Mouse (Mus musculus): Measurements from ENCODE around the gene Chaf1b. TPM values are rescaled to one million over a fixed set of nuclear protein-coding genes. Genes with fewer than 3 reads are reported as not detected.

The Chaf1b gene
- polyA plus RNA-seq, 1 experiment from 2014 or later: 51.8 TPM

GRCm38 (mm10) chr16:93917712-93918678, 34.3 kb downstream of the Chaf1b start:
- ATAC-seq (ENCODE audit: low read depth) (peak; percentile 59), DNase-seq (ENCODE audit: low spot score) (peak; percentile 80)
- Histone ChIP-seq H3K9me3 (ENCODE audit: control insufficient read depth, low read length) (no peaks in the 10 kb centered on the region), H3K4me1 (ENCODE audit: control insufficient read depth, insufficient read depth, low read length) (0 out of 2 replicates have a peak, but pooled peaks cover 3% of the 10 kb centered on the region), H3K36me3 (ENCODE audit: control insufficient read depth, insufficient read depth, low read length) (no peaks in the 10 kb centered on the region), H3K9ac (ENCODE audit: low read depth, low read length) (no peak overlapping the region), H3K27ac (replicated peaks; ENCODE audit: low read depth, low read length) (no peak overlapping the region), H3K27me3 (replicated peaks; ENCODE audit: control insufficient read depth, insufficient read depth, low read length) (no peaks in the 10 kb centered on the region), H3K4me3 (ENCODE audit: low read depth, low read length) (no peak overlapping the region), H3K4me2 (ENCODE audit: low read depth, low read length) (peak overlapping the region; percentile 41)
- 44% methylated on average over 14 of the region's 22 CpGs for WGBS

DNA sequence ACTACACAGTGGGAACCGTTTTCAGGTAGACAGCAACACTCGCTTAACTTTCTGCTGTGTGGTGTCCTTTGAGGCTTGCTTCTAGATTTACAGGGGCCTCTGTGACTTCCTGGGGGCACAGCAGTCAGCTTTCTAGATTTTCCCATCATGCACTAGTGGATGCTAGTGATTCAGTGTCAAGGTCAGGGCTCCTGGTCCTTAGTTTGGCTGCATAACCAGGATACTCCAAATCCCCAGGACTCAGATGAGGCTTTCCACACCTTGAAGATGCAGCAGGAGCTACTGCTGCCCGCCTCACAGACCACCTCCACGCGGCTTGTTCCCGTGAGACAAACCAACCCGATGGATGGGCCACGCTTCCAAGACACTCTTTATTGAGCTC, 35.0 kb downstream of the Chaf1b start:
- no peak for DNase-seq (ENCODE audit: low spot score)
- Histone ChIP-seq H3K9me3 (ENCODE audit: control insufficient read depth, low read length) (no peaks in the 10 kb centered on the region), H3K27me3 (replicated peaks; ENCODE audit: control insufficient read depth, insufficient read depth, low read length) (no peaks in the 10 kb centered on the region), H3K36me3 (ENCODE audit: control insufficient read depth, insufficient read depth, low read length) (no peaks in the 10 kb centered on the region), H3K4me3 (ENCODE audit: low read depth, low read length) (no peak overlapping the region), H3K4me2 (ENCODE audit: low read depth, low read length) (peak overlapping the region; percentile 41), H3K9ac (ENCODE audit: low read depth, low read length) (no peak overlapping the region), H3K27ac (replicated peaks; ENCODE audit: low read depth, low read length) (no peak overlapping the region), H3K4me1 (ENCODE audit: control insufficient read depth, insufficient read depth, low read length) (0 out of 2 replicates have a peak, but pooled peaks cover 3% of the 10 kb centered on the region)
- WGBS: 70% methylated on average over 7 of the region's 8 CpGs
- ATAC-seq (ENCODE audit: low read depth): no peak

DNA sequence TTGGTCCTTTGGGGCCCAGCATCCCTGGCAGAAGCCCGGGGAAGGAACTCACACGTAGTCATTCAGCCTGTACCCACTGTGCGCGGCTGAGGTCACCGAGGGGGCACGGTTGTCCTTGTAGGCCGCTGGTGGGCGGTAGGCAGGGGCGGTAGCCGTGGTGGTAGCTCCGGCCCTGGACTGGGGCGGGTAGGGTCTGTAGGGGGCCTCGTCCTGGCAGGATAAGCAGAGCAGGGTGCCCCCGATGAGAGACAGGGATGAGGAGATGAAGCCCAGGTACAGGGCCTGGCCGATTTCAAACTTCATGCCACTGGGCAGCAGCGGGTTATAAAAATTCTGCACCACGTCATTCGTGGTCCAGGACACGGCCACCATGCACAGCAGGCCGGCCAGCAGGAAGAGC, 35.5 kb downstream of the Chaf1b start:
- Histone ChIP-seq H3K9ac (ENCODE audit: low read depth, low read length) (no peak overlapping the region), H3K4me2 (ENCODE audit: low read depth, low read length) (no peak overlapping the region), H3K4me1 (ENCODE audit: control insufficient read depth, insufficient read depth, low read length) (0 out of 2 replicates have a peak, but pooled peaks cover under 1% of the 10 kb centered on the region), H3K36me3 (ENCODE audit: control insufficient read depth, insufficient read depth, low read length) (no peaks in the 10 kb centered on the region), H3K27ac (replicated peaks; ENCODE audit: low read depth, low read length) (no peak overlapping the region), H3K27me3 (replicated peaks; ENCODE audit: control insufficient read depth, insufficient read depth, low read length) (no peaks in the 10 kb centered on the region), H3K9me3 (ENCODE audit: control insufficient read depth, low read length) (no peaks in the 10 kb centered on the region), H3K4me3 (ENCODE audit: low read depth, low read length) (no peak overlapping the region)
- 74% methylated on average over 19 of the region's 20 CpGs for WGBS
- no peak for ATAC-seq (ENCODE audit: low read depth)
- DNase-seq (ENCODE audit: low spot score): no peak

DNA sequence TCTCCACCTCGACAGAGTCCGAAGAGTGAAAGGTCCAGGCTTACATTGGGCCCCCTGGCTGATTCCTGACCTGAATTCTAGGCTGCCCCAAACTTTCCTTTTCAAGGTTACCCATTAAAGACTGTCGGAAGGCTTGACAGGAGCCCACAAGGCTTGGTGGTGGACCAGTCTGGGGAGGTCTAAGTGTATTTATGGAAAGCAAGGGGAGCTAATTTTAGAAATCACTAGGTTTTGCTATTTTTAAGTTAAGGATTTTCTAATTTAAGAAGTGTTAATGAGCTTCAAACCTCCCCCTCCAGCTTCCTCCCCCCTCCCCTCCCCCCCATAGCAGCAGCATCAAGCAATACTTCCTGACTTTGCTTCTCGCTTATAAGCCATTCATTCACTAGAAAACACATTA, 37.0 kb downstream of the Chaf1b start:
- ATAC-seq (ENCODE audit: low read depth): no peak
- H3K36me3 ChIP-seq (ENCODE audit: control insufficient read depth, insufficient read depth, low read length): no peaks in the 10 kb centered on the region
- no peak overlapping the region for H3K4me3 ChIP-seq (ENCODE audit: low read depth, low read length)

GRCm38 (mm10) chr16:93922835-93923389, 39.2 kb downstream of the Chaf1b start:
- ATAC-seq (ENCODE audit: low read depth) (no peak), DNase-seq (ENCODE audit: low spot score) (no peak)
- no peak overlapping the region for H3K27ac ChIP-seq (replicated peaks; ENCODE audit: low read depth, low read length)
- no peaks in the 10 kb centered on the region for H3K9me3 ChIP-seq (ENCODE audit: control insufficient read depth, low read length)
- H3K4me3 ChIP-seq (ENCODE audit: low read depth, low read length): no peak overlapping the region
- no peak overlapping the region for H3K9ac ChIP-seq (ENCODE audit: low read depth, low read length)
- H3K4me1 ChIP-seq (ENCODE audit: control insufficient read depth, insufficient read depth, low read length): no peaks in the 10 kb centered on the region
- H3K4me2 ChIP-seq (ENCODE audit: low read depth, low read length): no peak overlapping the region
- 71% methylated on average over 5 of the region's 5 CpGs for WGBS
- no peaks in the 10 kb centered on the region for H3K36me3 ChIP-seq (ENCODE audit: control insufficient read depth, insufficient read depth, low read length)
- H3K27me3 ChIP-seq (replicated peaks; ENCODE audit: control insufficient read depth, insufficient read depth, low read length): no peaks in the 10 kb centered on the region

More for the DNA sequence above, 37.0 kb downstream of the Chaf1b start:
- Histone ChIP-seq H3K9ac (ENCODE audit: low read depth, low read length) (no peak overlapping the region), H3K27ac (replicated peaks; ENCODE audit: low read depth, low read length) (no peak overlapping the region), H3K9me3 (ENCODE audit: control insufficient read depth, low read length) (no peaks in the 10 kb centered on the region), H3K4me2 (ENCODE audit: low read depth, low read length) (no peak overlapping the region), H3K4me1 (ENCODE audit: control insufficient read depth, insufficient read depth, low read length) (no peaks in the 10 kb centered on the region), H3K27me3 (replicated peaks; ENCODE audit: control insufficient read depth, insufficient read depth, low read length) (no peaks in the 10 kb centered on the region)
- 57% methylated on average over 4 of the region's 4 CpGs for WGBS
- no peak for DNase-seq (ENCODE audit: low spot score)

DNA sequence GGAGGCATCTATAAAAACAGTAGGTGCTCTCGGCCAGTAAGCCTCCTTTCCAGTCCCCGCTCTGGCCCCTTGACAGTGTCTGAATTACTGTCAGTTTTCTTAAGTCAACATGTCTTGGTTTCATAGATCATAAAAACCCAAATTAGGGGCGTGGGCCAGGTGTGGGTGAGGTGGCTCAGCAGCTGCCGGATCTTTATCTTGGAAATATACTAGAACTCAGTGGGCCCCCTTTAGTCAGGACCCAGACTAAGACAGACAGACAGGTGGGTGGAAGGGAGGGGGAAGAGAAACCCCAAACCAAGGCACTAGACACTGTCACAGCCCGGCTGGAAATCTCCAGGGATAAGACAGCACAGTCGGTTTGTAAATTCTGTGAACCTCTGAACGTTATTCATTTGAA, 40.1 kb downstream of the Chaf1b start:
- no peak for ATAC-seq (ENCODE audit: low read depth)
- 65% methylated on average over 7 of the region's 7 CpGs for WGBS
- no peaks in the 10 kb centered on the region for H3K36me3 ChIP-seq (ENCODE audit: control insufficient read depth, insufficient read depth, low read length)

GRCm38 (mm10) chr16:93925684-93926247, 42.1 kb downstream of the Chaf1b start:
- no peak overlapping the region for H3K4me2 ChIP-seq (ENCODE audit: low read depth, low read length)
- H3K4me3 ChIP-seq (ENCODE audit: low read depth, low read length): no peak overlapping the region
- DNase-seq (ENCODE audit: low spot score) (no peak), ATAC-seq (ENCODE audit: low read depth) (no peak)
- H3K36me3 ChIP-seq (ENCODE audit: control insufficient read depth, insufficient read depth, low read length): no peaks in the 10 kb centered on the region
- no peaks in the 10 kb centered on the region for H3K27me3 ChIP-seq (replicated peaks; ENCODE audit: control insufficient read depth, insufficient read depth, low read length)
- WGBS: 69% methylated on average over 8 of the region's 8 CpGs
- no peaks in the 10 kb centered on the region for H3K9me3 ChIP-seq (ENCODE audit: control insufficient read depth, low read length)
- no peak overlapping the region for H3K27ac ChIP-seq (replicated peaks; ENCODE audit: low read depth, low read length)
- H3K9ac ChIP-seq (ENCODE audit: low read depth, low read length): no peak overlapping the region
- H3K4me1 ChIP-seq (ENCODE audit: control insufficient read depth, insufficient read depth, low read length): no peaks in the 10 kb centered on the region

More for the DNA sequence above, 40.1 kb downstream of the Chaf1b start:
- no peak overlapping the region for H3K4me2 ChIP-seq (ENCODE audit: low read depth, low read length)
- H3K9me3 ChIP-seq (ENCODE audit: control insufficient read depth, low read length): no peaks in the 10 kb centered on the region
- no peak for DNase-seq (ENCODE audit: low spot score)
- H3K4me1 ChIP-seq (ENCODE audit: control insufficient read depth, insufficient read depth, low read length): no peaks in the 10 kb centered on the region
- H3K4me3 ChIP-seq (ENCODE audit: low read depth, low read length): no peak overlapping the region
- H3K27me3 ChIP-seq (replicated peaks; ENCODE audit: control insufficient read depth, insufficient read depth, low read length): no peaks in the 10 kb centered on the region
- no peak overlapping the region for H3K27ac ChIP-seq (replicated peaks; ENCODE audit: low read depth, low read length)
- H3K9ac ChIP-seq (ENCODE audit: low read depth, low read length): no peak overlapping the region

DNA sequence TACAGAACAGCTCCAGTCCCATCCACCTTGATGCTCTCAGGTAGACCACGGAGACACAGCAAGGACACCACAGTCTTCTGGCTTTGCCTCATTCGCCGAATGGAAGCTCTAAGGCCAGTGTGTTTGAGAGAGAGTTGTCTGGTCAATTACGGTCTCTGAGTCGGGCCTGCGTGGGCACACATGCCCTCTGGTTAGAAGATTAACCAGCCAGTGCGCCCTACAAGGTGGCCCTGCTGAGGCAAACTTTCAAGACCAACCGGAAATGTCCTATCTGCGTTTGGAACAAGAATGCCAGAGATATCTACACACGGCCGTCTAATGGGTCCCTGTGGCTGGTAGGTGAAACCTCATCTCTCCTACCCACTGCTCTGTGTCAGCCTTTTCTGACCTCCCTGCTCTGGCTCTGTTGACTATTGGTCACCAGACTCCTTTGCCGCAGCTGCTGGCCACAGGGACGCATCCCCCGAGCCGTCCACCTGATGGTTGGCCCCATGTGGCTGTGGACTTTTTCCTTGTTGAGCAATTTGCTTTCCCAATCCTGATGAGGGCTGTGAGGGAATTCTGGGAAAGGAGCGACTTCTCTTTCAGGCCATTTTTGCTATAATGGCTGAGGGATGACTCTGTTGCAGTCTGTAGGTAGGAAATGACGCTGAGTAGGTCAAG, 45.8 kb downstream of the Chaf1b start:
- Histone ChIP-seq H3K4me3 (ENCODE audit: low read depth, low read length) (no peak overlapping the region), H3K9ac (ENCODE audit: low read depth, low read length) (no peak overlapping the region), H3K4me1 (ENCODE audit: control insufficient read depth, insufficient read depth, low read length) (no peaks in the 10 kb centered on the region), H3K4me2 (ENCODE audit: low read depth, low read length) (no peak overlapping the region), H3K36me3 (ENCODE audit: control insufficient read depth, insufficient read depth, low read length) (no peaks in the 10 kb centered on the region), H3K27me3 (replicated peaks; ENCODE audit: control insufficient read depth, insufficient read depth, low read length) (peaks cover 6% of the 10 kb centered on the region), H3K27ac (replicated peaks; ENCODE audit: low read depth, low read length) (no peak overlapping the region), H3K9me3 (ENCODE audit: control insufficient read depth, low read length) (no peaks in the 10 kb centered on the region)
- DNase-seq (ENCODE audit: low spot score) (no peak), ATAC-seq (ENCODE audit: low read depth) (no peak)
- WGBS: 88% methylated on average over 17 of the region's 17 CpGs
